Comparison of ENCODE assay signal across 19 mouse cellular contexts in the genomic region with DNA sequence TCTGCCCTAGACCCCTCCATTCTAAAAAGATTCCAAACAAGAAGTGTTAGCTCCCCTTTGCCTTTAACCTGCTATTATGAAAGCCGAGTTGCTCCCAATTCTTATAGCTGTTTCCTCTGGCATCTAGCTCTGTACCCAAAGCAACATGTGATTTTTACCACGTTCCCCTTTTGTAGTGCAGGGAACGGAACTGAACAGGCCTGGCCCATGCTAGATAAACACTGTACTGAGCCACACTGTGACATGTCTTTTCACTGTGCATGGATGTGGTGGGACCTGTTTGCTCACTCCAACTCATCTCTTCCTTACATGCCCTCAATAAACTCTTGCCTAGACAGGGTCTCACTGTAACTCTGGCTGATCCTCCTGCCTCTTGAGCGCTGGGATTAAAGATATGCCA. TPM values are rescaled to one million over a fixed set of nuclear protein-coding genes. Genes with fewer than 3 reads are reported as not detected.
DNase-seq lines count a peak whose midpoint lies in the region; ATAC-seq and TF ChIP-seq lines count a peak whose summit lies in the region.
"Had no signal": no experiment of that assay in that cellular context is flagged by ENCODE, and none has a peak within 500 bp of the region (broad histone marks: within the 10 kb centered on the region; RNA-seq: fewer than 3 reads in every experiment).

No protein-coding gene starts in this region.

- TF ChIP-seq POLR2A in ES-Bruce4 (IDR thresholded peaks at IDR 0.05; ENCODE audit: insufficient read depth, low read length): no peak

- DNase-seq in liver, embryonic 11.5 days (ENCODE audit: low spot score): no peak
- DNase-seq in liver: no peak
- no peak for DNase-seq in liver, embryonic 14.5 days (ENCODE audit: low read depth in 3 of 3, low spot score in 3 of 3)
- no peak for DNase-seq in adrenal gland, adult 8-10 months
- no peak for DNase-seq in urinary bladder, postnatal 25 days (ENCODE audit: low spot score)
- no peak for DNase-seq in layer of hippocampus, postnatal 36 days
- DNase-seq: cerebellum, postnatal 14 days; gastrocnemius, postnatal 14 days; heart, postnatal 10 days; kidney, adult 8-10 months; kidney, postnatal 25 days; lung, postnatal 10 days; thymus, adult 2 months had no signal

- H3K9me3 ChIP-seq in liver, embryonic 11.5 days (ENCODE audit: control insufficient read depth, low read length): no peaks in the 10 kb centered on the region
- H3K9me3 ChIP-seq in ES-Bruce4 (replicated peaks; ENCODE audit: control insufficient read depth, insufficient read depth, low read length, poor library complexity, severe bottlenecking): no peaks in the 10 kb centered on the region
- H3K9me3 ChIP-seq in liver, embryonic 14.5 days (ENCODE audit: control insufficient read depth, low read length): no peaks in the 10 kb centered on the region
- H3K9me3 ChIP-seq: heart, embryonic 10.5 days; limb, embryonic 13.5 days; midbrain, embryonic 10.5 days had no signal

- no peak for TF ChIP-seq EP300 in ES-Bruce4 (IDR thresholded peaks at IDR 0.05; ENCODE audit: insufficient read depth, low read depth, low read length)
- TF ChIP-seq EP300 in liver, embryonic 14.5 days (IDR thresholded peaks at IDR 0.05; ENCODE audit: low read depth): no peak

- H3K4me2 ChIP-seq in liver, embryonic 11.5 days: no peak overlapping the region
- no peak overlapping the region for H3K4me2 ChIP-seq in liver, embryonic 14.5 days (ENCODE audit: low read depth)
- H3K4me2 ChIP-seq: limb, embryonic 13.5 days had no signal

- H3K9ac ChIP-seq in liver, embryonic 11.5 days (ENCODE audit: low read depth, low read length): no peak overlapping the region
- no peak overlapping the region for H3K9ac ChIP-seq in ES-Bruce4 (ENCODE audit: low read depth, poor library complexity, severe bottlenecking)
- no peak overlapping the region for H3K9ac ChIP-seq in liver, embryonic 14.5 days (replicated peaks)
- H3K9ac ChIP-seq: limb, embryonic 13.5 days had no signal

- no peak overlapping the region for H3K27ac ChIP-seq in liver, embryonic 11.5 days (ENCODE audit: low read depth, low read length)
- peak overlapping the region; percentile 15 for H3K27ac ChIP-seq in ES-Bruce4 (ENCODE audit: insufficient read depth, low read length)
- no peak overlapping the region for H3K27ac ChIP-seq in liver, embryonic 14.5 days
- H3K27ac ChIP-seq: heart, embryonic 10.5 days; hindbrain, postnatal 0 days; limb, embryonic 13.5 days; midbrain, embryonic 10.5 days had no signal

- WGBS in liver, embryonic 11.5 days: 61% methylated on average over 4 of the region's 4 CpGs
- 30% methylated on average over 4 of the region's 4 CpGs for WGBS in liver, embryonic 14.5 days (ENCODE audit: insufficient replicate concordance)

- no peak overlapping the region for H3K4me3 ChIP-seq in liver, embryonic 11.5 days (ENCODE audit: low read depth, low read length)
- no peak overlapping the region for H3K4me3 ChIP-seq in ES-Bruce4 (ENCODE audit: low read depth, low read length)
- H3K4me3 ChIP-seq in liver, embryonic 14.5 days (ENCODE audit: insufficient read depth in 1 of 2, low read depth in 2 of 2, low read length in 2 of 2): no peak overlapping the region
- H3K4me3 ChIP-seq: heart, embryonic 10.5 days; limb, embryonic 13.5 days; midbrain, embryonic 10.5 days had no signal

- no peak for TF ChIP-seq CTCF in ES-Bruce4 (IDR thresholded peaks at IDR 0.05; ENCODE audit: low read depth, low read length)
- TF ChIP-seq CTCF in liver, embryonic 14.5 days (IDR thresholded peaks at IDR 0.05; ENCODE audit: low read depth): no peak

- peak; percentile 67; the same call in 1 of the 2 replicates for ATAC-seq in liver, embryonic 11.5 days (replicated peaks; ENCODE audit: low FRiP score)
- peak; percentile 98 for ATAC-seq in common myeloid progenitor, adult 5-6 weeks (replicated peaks; ENCODE audit: low read depth, poor library complexity, severe bottlenecking)
- peak; percentile 39; the same call in 1 of the 2 replicates for ATAC-seq in liver, embryonic 14.5 days (ENCODE audit: insufficient read depth)
- ATAC-seq: hindbrain, postnatal 0 days had no signal

- no peaks in the 10 kb centered on the region for H3K27me3 ChIP-seq in liver, embryonic 11.5 days (replicated peaks; ENCODE audit: control insufficient read depth, insufficient read depth, low read length)
- H3K27me3 ChIP-seq in ES-Bruce4 (ENCODE audit: control insufficient read depth, insufficient read depth, low read length, poor library complexity, severe bottlenecking): no peaks in the 10 kb centered on the region
- H3K27me3 ChIP-seq in liver, embryonic 14.5 days (ENCODE audit: control insufficient read depth, insufficient read depth, low read length): no peaks in the 10 kb centered on the region
- H3K27me3 ChIP-seq: limb, embryonic 13.5 days had no signal

- no peaks in the 10 kb centered on the region for H3K4me1 ChIP-seq in liver, embryonic 11.5 days (replicated peaks; ENCODE audit: control insufficient read depth, insufficient read depth, low read length)
- no peaks in the 10 kb centered on the region for H3K4me1 ChIP-seq in ES-Bruce4 (ENCODE audit: control insufficient read depth, insufficient read depth, low read length)
- H3K4me1 ChIP-seq in liver, embryonic 14.5 days (replicated peaks; ENCODE audit: control insufficient read depth in 2 of 2, insufficient read depth in 2 of 2, low read length in 1 of 2): no peaks in the 10 kb centered on the region
- H3K4me1 ChIP-seq: heart, embryonic 10.5 days; limb, embryonic 13.5 days; midbrain, embryonic 10.5 days had no signal

- peaks cover 16% of the 10 kb centered on the region; the same call in 1 of the 2 replicates for H3K36me3 ChIP-seq in liver, embryonic 11.5 days (ENCODE audit: control insufficient read depth, insufficient read depth, low read length)
- H3K36me3 ChIP-seq in ES-Bruce4 (ENCODE audit: control insufficient read depth, insufficient read depth, low read length, poor library complexity, severe bottlenecking): peaks cover 62% of the 10 kb centered on the region
- H3K36me3 ChIP-seq in liver, embryonic 14.5 days (replicated peaks; ENCODE audit: control insufficient read depth, insufficient read depth, low read depth): peaks cover 40% of the 10 kb centered on the region

RNA-seq across cellular contexts. Expression of gene Hnrnph3, which starts 13.7 kb away (rescaled TPM):
- 52.6 and 57.1 TPM in 2 replicates for polyA plus RNA-seq in liver, embryonic 11.5 days (2014; fragmentation: Nextera tagmentation; extraction: Ambion mirVana)
- 121 and 135 TPM in 2 replicates for polyA plus RNA-seq in ES-Bruce4 (2011; ENCODE audit: insufficient read depth, insufficient read length, low read depth, missing spikeins)
- 49.4 and 69.0 TPM in 2 replicates for total RNA-seq in common myeloid progenitor, adult 5-6 weeks (2017)
- 13.8 and 23.2 TPM in 2 replicates for polyA plus RNA-seq in liver, embryonic 14.5 days (2012; rRNA removed)
- 12.4 and 13.6 TPM in 2 replicates for polyA plus RNA-seq in liver, embryonic 14.5 days (2014; fragmentation: Nextera tagmentation; extraction: Ambion mirVana)
- 10 to 100 TPM; 33.2 to 80.1 (median 50.9) TPM for total RNA-seq in adrenal gland, adult 8-10 months (2022)
- 10 to 100 TPM; 52.9 to 60.8 TPM for total RNA-seq in layer of hippocampus, postnatal 36 days (2021)

RNA-seq across cellular contexts. Expression of gene Pbld2, which starts 13.8 kb away (rescaled TPM):
- polyA plus RNA-seq in liver, embryonic 11.5 days (2014; fragmentation: Nextera tagmentation; extraction: Ambion mirVana): 0.73 and 1.2 TPM in 2 replicates
- polyA plus RNA-seq in ES-Bruce4 (2011; ENCODE audit: insufficient read depth, insufficient read length, low read depth, missing spikeins): 0.79 and 1.3 TPM in 2 replicates
- 0.09 TPM in 1 of 2 replicates, not detected in the other for total RNA-seq in common myeloid progenitor, adult 5-6 weeks (2017)
- polyA plus RNA-seq in liver, embryonic 14.5 days (2012; rRNA removed): 1.8 and 2.0 TPM in 2 replicates
- polyA plus RNA-seq in liver, embryonic 14.5 days (2014; fragmentation: Nextera tagmentation; extraction: Ambion mirVana): 2.3 and 2.7 TPM in 2 replicates
- 1 to 10 TPM; 4.4 to 6.3 (median 5.1) TPM for total RNA-seq in adrenal gland, adult 8-10 months (2022)
- total RNA-seq in layer of hippocampus, postnatal 36 days (2021): 1 to 10 TPM; 1.7 to 2.3 TPM

RNA-seq across cellular contexts. Expression of gene Rufy2, which starts 30.2 kb away (rescaled TPM):
- 5.7 and 9.8 TPM in 2 replicates for polyA plus RNA-seq in liver, embryonic 11.5 days (2014; fragmentation: Nextera tagmentation; extraction: Ambion mirVana)
- polyA plus RNA-seq in ES-Bruce4 (2011; ENCODE audit: insufficient read depth, insufficient read length, low read depth, missing spikeins): 30.7 and 32.0 TPM in 2 replicates
- total RNA-seq in common myeloid progenitor, adult 5-6 weeks (2017): 9.1 and 21.6 TPM in 2 replicates
- polyA plus RNA-seq in liver, embryonic 14.5 days (2012; rRNA removed): 0.53 and 1.1 TPM in 2 replicates
- polyA plus RNA-seq in liver, embryonic 14.5 days (2014; fragmentation: Nextera tagmentation; extraction: Ambion mirVana): 1.3 and 1.4 TPM in 2 replicates
- 10 to 100 TPM; 17.3 to 39.9 (median 27.8) TPM for total RNA-seq in adrenal gland, adult 8-10 months (2022)
- 10 to 100 TPM; 63.8 to 77.0 TPM for total RNA-seq in layer of hippocampus, postnatal 36 days (2021)

RNA-seq across cellular contexts. Expression of gene Pbld1, which starts 49.7 kb away (rescaled TPM):
- 1.9 and 2.5 TPM in 2 replicates for polyA plus RNA-seq in liver, embryonic 11.5 days (2014; fragmentation: Nextera tagmentation; extraction: Ambion mirVana)
- polyA plus RNA-seq in ES-Bruce4 (2011; ENCODE audit: insufficient read depth, insufficient read length, low read depth, missing spikeins): not detected in 2 replicates
- not detected in 2 replicates for total RNA-seq in common myeloid progenitor, adult 5-6 weeks (2017)
- polyA plus RNA-seq in liver, embryonic 14.5 days (2012; rRNA removed): 3.1 and 3.8 TPM in 2 replicates
- 4.9 and 5.2 TPM in 2 replicates for polyA plus RNA-seq in liver, embryonic 14.5 days (2014; fragmentation: Nextera tagmentation; extraction: Ambion mirVana)
- 1 to 10 TPM in 3 of 4 experiments, under 1 TPM in 1; 0.78 to 3.3 (median 1.6) TPM for total RNA-seq in adrenal gland, adult 8-10 months (2022)
- total RNA-seq in layer of hippocampus, postnatal 36 days (2021): 1 to 10 TPM in 1 of 2 experiments, under 1 TPM in 1; 0.30 to 1.1 TPM

Comparison
In these comparisons a context has a peak if more than half of its experiments do, and no peak if none do; other contexts are left out.
1. ATAC-seq: peak in every context shown above with its lines; median percentile 98 in common myeloid progenitor, adult 5-6 weeks; 67 in liver, embryonic 11.5 days; 39 in liver, embryonic 14.5 days.